Mouse (Mus musculus) megakaryocyte, embryonic 14.5 days (primary cell): ENCODE measurements around the gene Foxn3.

ENCODE experiments used
- FLI1 ChIP-seq: IDR thresholded peaks from 2 replicates; pipeline ENCODE4 v1.6.1; 2012; ENCODE audit warnings: low read length, inconsistent platforms, mixed read lengths
- GATA1 ChIP-seq: IDR thresholded peaks from 3 replicates; pipeline ENCODE4 v1.6.1; 2012; ENCODE audit warnings: mixed read lengths, low read length, inconsistent platforms, borderline replicate concordance

DNA sequence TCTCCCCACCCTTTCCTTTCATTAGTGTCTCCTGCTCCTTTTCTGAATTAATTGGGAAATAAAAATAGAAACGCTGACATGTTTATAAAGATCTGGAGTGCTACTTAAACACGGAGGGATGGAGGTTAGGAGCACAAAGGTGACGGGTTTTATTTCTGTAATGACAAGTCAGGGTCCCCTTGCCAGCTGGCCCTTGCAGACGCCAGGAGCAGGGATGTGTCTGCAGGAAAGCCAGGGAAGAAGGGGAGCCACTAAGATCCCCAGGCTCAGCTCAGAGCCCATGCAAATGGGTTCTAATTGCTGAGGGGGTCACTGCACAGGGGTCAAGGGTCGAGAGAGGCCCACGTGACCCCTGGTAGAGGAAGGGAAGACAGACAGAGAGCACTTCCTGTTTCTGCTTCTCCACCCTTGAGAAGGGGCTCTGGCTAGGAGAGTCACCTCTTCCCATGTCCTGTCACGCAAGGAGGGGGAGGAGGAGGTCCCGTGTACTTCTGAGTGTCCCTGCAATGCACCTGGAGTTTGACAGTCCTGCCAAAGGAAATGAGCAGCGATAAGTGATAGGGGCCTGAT is 36.7 kb downstream of the Foxn3 start:
- TF ChIP-seq GATA1 (no peak), FLI1 (no peak)
